Mouse (Mus musculus) heart, embryonic 14.5 days (tissue): ENCODE measurements around the gene C130050O18Rik. TPM values are rescaled to one million over a fixed set of nuclear protein-coding genes. Genes with fewer than 3 reads are reported as not detected.

Experiments
- ATAC-seq: fragments of 200-750 bp; cut with Nextera tagmentation; 2 replicates; pipeline ENCODE4 v1.8.0; 2017; ENCODE audit warnings: low read depth, moderate TSS enrichment; ENCODE audit not compliant: insufficient number of reproducible peaks, insufficient read depth, low FRiP score
- H3K27ac ChIP-seq, 2 experiments: fragments of 200-500 bp in 1 of 2; fragments of 300-500 bp in 1 of 2; sonication (generic) in 1 of 2; replicated peaks in 1 of 2; 2 replicates each; pipeline ENCODE4 v1.5.1; 2012 to 2014; ENCODE audit warnings: low read depth in 2 of 2, low read length in 2 of 2, control low read depth in 1 of 2, mild to moderate bottlenecking in 1 of 2, mixed read lengths in 1 of 2; ENCODE audit not compliant: control insufficient read depth in 1 of 2, insufficient read depth in 1 of 2
- H3K27me3 ChIP-seq: fragments of 300-500 bp; sonication (generic); 2 replicates; pipeline ENCODE4 v1.6.1; 2014; ENCODE audit warnings: mild to moderate bottlenecking, low read length, control low read depth; ENCODE audit not compliant: control insufficient read depth, insufficient read depth
- H3K36me3 ChIP-seq: fragments of 300-500 bp; sonication (generic); 2 replicates; pipeline ENCODE4 v1.6.1; 2014; ENCODE audit warnings: mild to moderate bottlenecking, control low read depth, low read length, mixed read lengths; ENCODE audit not compliant: control insufficient read depth, insufficient read depth
- H3K4me1 ChIP-seq, 2 experiments: fragments of 200-500 bp in 1 of 2; fragments of 300-500 bp in 1 of 2; sonication (generic) in 1 of 2; 2 replicates each; pipeline ENCODE4 v1.6.1; 2012 to 2014; ENCODE audit warnings: low read length in 2 of 2, control low read depth in 1 of 2, mixed read lengths in 1 of 2; ENCODE audit not compliant: control insufficient read depth in 2 of 2, insufficient read depth in 2 of 2
- H3K4me2 ChIP-seq: fragments of 300-500 bp; sonication (generic); 2 replicates; pipeline ENCODE4 v1.6.1; 2014; ENCODE audit warnings: mild to moderate bottlenecking, low read length
- H3K4me3 ChIP-seq, 2 experiments: fragments of 200-500 bp in 1 of 2; fragments of 300-500 bp in 1 of 2; sonication (generic) in 1 of 2; 2 replicates each; pipeline ENCODE4 v1.5.1; 2012 to 2014; ENCODE audit warnings: low read length in 2 of 2, mild to moderate bottlenecking in 2 of 2, control low read depth in 1 of 2, low read depth in 1 of 2, moderate library complexity in 1 of 2; ENCODE audit not compliant: control insufficient read depth in 1 of 2, insufficient read depth in 1 of 2
- H3K9ac ChIP-seq: fragments of 300-500 bp; sonication (generic); 2 replicates; pipeline ENCODE4 v1.6.1; 2014; ENCODE audit warnings: mild to moderate bottlenecking, low read length
- H3K9me3 ChIP-seq: fragments of 300-500 bp; sonication (generic); 2 replicates; pipeline ENCODE4 v1.6.1; 2016; ENCODE audit warnings: low read length, control low read depth; ENCODE audit not compliant: control insufficient read depth
- WGBS: fragments of 180-500 bp; shearing (Covaris S2); extraction: QIAGEN DNeasy Blood & Tissue Kit; methylation state at CpG from one replicate; pipeline ENCODE4 v1.1.7; 2014; 5-methylcytosine and 5-hydroxymethylcytosine counted together
- polyA plus RNA-seq: library from polyadenylated mRNA; unstranded; fragments of >200 nt; fragmentation: Nextera tagmentation; extraction: Ambion mirVana; gene quantifications from 2 replicates; pipeline ENCODE4 v1.2.1, GENCODE M21; 2014

C130050O18Rik gene
- polyA plus RNA-seq, 1 experiment from 2014 or later: 0.36 TPM

- H3K36me3 ChIP-seq: peaks cover 23% of the 10 kb centered on the region
- H3K4me1 ChIP-seq: peaks cover 29 to 34% of the 10 kb centered on the region in 2 experiments
- no peaks in the 10 kb centered on the region for H3K27me3 ChIP-seq
- no peak overlapping the region for H3K27ac ChIP-seq
- no peak overlapping the region for H3K9ac ChIP-seq
- H3K4me3 ChIP-seq: no peak overlapping the region
- H3K4me2 ChIP-seq: no peak overlapping the region
- H3K9me3 ChIP-seq: no peaks in the 10 kb centered on the region
- no peak for ATAC-seq
- WGBS: 92% methylated on average over 37 of the region's 37 CpGs
Measured at GRCm38 (mm10) chr5:139392219-139393196, 12.6 kb upstream of the C130050O18Rik start.

GRCm38 (mm10) chr5:139393197-139393588, 11.9 kb upstream of the C130050O18Rik start:
- no peaks in the 10 kb centered on the region for H3K9me3 ChIP-seq
- no peak overlapping the region for H3K27ac ChIP-seq
- peaks cover 23% of the 10 kb centered on the region for H3K36me3 ChIP-seq
- no peak overlapping the region for H3K4me2 ChIP-seq
- H3K4me3 ChIP-seq: no peak overlapping the region
- no peaks in the 10 kb centered on the region for H3K27me3 ChIP-seq
- no peak overlapping the region for H3K9ac ChIP-seq
- no peak for ATAC-seq
- peaks cover 29 to 34% of the 10 kb centered on the region in 2 experiments for H3K4me1 ChIP-seq
- WGBS: 92% methylated on average over 16 of the region's 16 CpGs

GRCm38 (mm10) chr5:139394399-139394798, 10.7 kb upstream of the C130050O18Rik start:
- 59% methylated on average over 7 of the region's 7 CpGs for WGBS
- Histone ChIP-seq H3K9ac (no peak overlapping the region), H3K36me3 (peaks cover 23% of the 10 kb centered on the region), H3K27me3 (no peaks in the 10 kb centered on the region), H3K4me2 (no peak overlapping the region), H3K27ac (no peak overlapping the region), H3K9me3 (no peaks in the 10 kb centered on the region), H3K4me1 (peaks cover 25 to 31% of the 10 kb centered on the region in 2 experiments), H3K4me3 (no peak overlapping the region)
- ATAC-seq: no peak

GRCm38 (mm10) chr5:139395528-139395927, 9.6 kb upstream of the C130050O18Rik start:
- H3K36me3 ChIP-seq: peaks cover 23% of the 10 kb centered on the region
- 97% methylated on average over 4 of the region's 4 CpGs for WGBS
- no peak overlapping the region for H3K27ac ChIP-seq
- no peaks in the 10 kb centered on the region for H3K9me3 ChIP-seq
- no peak for ATAC-seq
- no peak overlapping the region for H3K9ac ChIP-seq
- no peaks in the 10 kb centered on the region for H3K27me3 ChIP-seq
- H3K4me1 ChIP-seq: peaks cover 19 to 25% of the 10 kb centered on the region in 2 experiments
- H3K4me3 ChIP-seq: no peak overlapping the region
- no peak overlapping the region for H3K4me2 ChIP-seq

GRCm38 (mm10) chr5:139397359-139397916, 7.6 kb upstream of the C130050O18Rik start:
- H3K27ac ChIP-seq: 0 out of 4 replicates have a peak overlapping the region, but pooled peaks of 1 of the 2 experiments have one; percentile 35
- H3K9me3 ChIP-seq: no peaks in the 10 kb centered on the region
- WGBS: 72% methylated on average over 4 of the region's 4 CpGs
- no peaks in the 10 kb centered on the region; the same call in 1 of the 2 replicates for H3K27me3 ChIP-seq
- peak overlapping the region; percentile 13; the same call in 1 of the 2 replicates for H3K9ac ChIP-seq
- H3K4me1 ChIP-seq: peaks cover 16 to 20% of the 10 kb centered on the region in 2 experiments
- H3K4me3 ChIP-seq: no peak overlapping the region
- H3K4me2 ChIP-seq: no peak overlapping the region
- peaks cover 16% of the 10 kb centered on the region for H3K36me3 ChIP-seq
- no peak for ATAC-seq

- WGBS: 11% methylated on average over 5 of the region's 5 CpGs
- peak; percentile 81 for ATAC-seq
- peaks cover 9% of the 10 kb centered on the region for H3K36me3 ChIP-seq
- no peaks in the 10 kb centered on the region; the same call in 1 of the 2 replicates for H3K27me3 ChIP-seq
- H3K4me1 ChIP-seq: peaks cover 16 to 20% of the 10 kb centered on the region in 2 experiments
- H3K27ac ChIP-seq: 0 out of 4 replicates have a peak overlapping the region, but pooled peaks have one; percentile 18 to 35
- H3K4me3 ChIP-seq: no peak overlapping the region
- H3K9me3 ChIP-seq: no peaks in the 10 kb centered on the region
- H3K9ac ChIP-seq: peak overlapping the region; percentile 48; the same call in 1 of the 2 replicates
- H3K4me2 ChIP-seq: peak overlapping the region; percentile 23; the same call in 1 of the 2 replicates
Measured at GRCm38 (mm10) chr5:139397959-139398753, 6.9 kb upstream of the C130050O18Rik start.

GRCm38 (mm10) chr5:139398786-139399185, 6.3 kb upstream of the C130050O18Rik start:
- H3K4me3 ChIP-seq: no peak overlapping the region
- H3K4me1 ChIP-seq: peaks cover 16 to 20% of the 10 kb centered on the region in 2 experiments
- peaks cover 3% of the 10 kb centered on the region for H3K36me3 ChIP-seq
- peak overlapping the region; percentile 48; the same call in 1 of the 2 replicates for H3K9ac ChIP-seq
- H3K9me3 ChIP-seq: no peaks in the 10 kb centered on the region
- ATAC-seq: no peak
- WGBS: 65% methylated on average over 5 of the region's 5 CpGs
- H3K27ac ChIP-seq: no peak overlapping the region
- no peaks in the 10 kb centered on the region; the same call in 1 of the 2 replicates for H3K27me3 ChIP-seq
- H3K4me2 ChIP-seq: peak overlapping the region; percentile 23; the same call in 1 of the 2 replicates
